Mouse (Mus musculus): Measurements from ENCODE around the gene Hc. TPM values are rescaled to one million over a fixed set of nuclear protein-coding genes. Genes with fewer than 3 reads are reported as not detected.

Hc gene
- polyA plus RNA-seq, 1 experiment from 2014 or later = 0.17 TPM

- 91% methylated on average over 3 of the region's 3 CpGs for WGBS
- no peak overlapping the region for H3K4me3 ChIP-seq
- no peaks in the 10 kb centered on the region for H3K4me1 ChIP-seq
- H3K9me3 ChIP-seq = no peaks in the 10 kb centered on the region
- no peak for DNase-seq (ENCODE audit: low spot score)
- no peaks in the 10 kb centered on the region for H3K36me3 ChIP-seq (replicated peaks)
- H3K27ac ChIP-seq (replicated peaks) = no peak overlapping the region
- H3K27me3 ChIP-seq (replicated peaks; ENCODE audit: low read depth, poor library complexity, severe bottlenecking) = no peaks in the 10 kb centered on the region
Measured at GRCm38 (mm10) chr2:35074328-35074727, 13.1 kb upstream of the Hc start.

GRCm38 (mm10) chr2:35072547-35072946 lies 11.3 kb upstream of the Hc start:
- no peaks in the 10 kb centered on the region for H3K27me3 ChIP-seq (replicated peaks; ENCODE audit: low read depth, poor library complexity, severe bottlenecking)
- H3K36me3 ChIP-seq (replicated peaks) = no peaks in the 10 kb centered on the region
- no peak for DNase-seq (ENCODE audit: low spot score)
- H3K4me1 ChIP-seq = no peaks in the 10 kb centered on the region
- no peak overlapping the region for H3K4me3 ChIP-seq
- 81% methylated on average over 2 of the region's 2 CpGs for WGBS
- no peak overlapping the region for H3K27ac ChIP-seq (replicated peaks)
- H3K9me3 ChIP-seq = no peaks in the 10 kb centered on the region

GRCm38 (mm10) chr2:35070275-35070674 lies 9.0 kb upstream of the Hc start:
- Histone ChIP-seq H3K4me3 (no peak overlapping the region), H3K4me1 (no peaks in the 10 kb centered on the region), H3K27ac (replicated peaks) (no peak overlapping the region), H3K27me3 (replicated peaks; ENCODE audit: low read depth, poor library complexity, severe bottlenecking) (no peaks in the 10 kb centered on the region), H3K9me3 (no peaks in the 10 kb centered on the region), H3K36me3 (replicated peaks) (no peaks in the 10 kb centered on the region)
- DNase-seq (ENCODE audit: low spot score) = no peak
- 78% methylated on average over 4 of the region's 4 CpGs for WGBS

GRCm38 (mm10) chr2:35069124-35069523 lies 7.9 kb upstream of the Hc start:
- whole genome bisulfite sequencing = 93% methylated on average over 1 of the region's 1 CpGs

GRCm38 (mm10) chr2:35067117-35067516 lies 5.9 kb upstream of the Hc start:
- 87% methylated on average over 11 of the region's 11 CpGs for WGBS
- Histone ChIP-seq H3K4me1 (no peaks in the 10 kb centered on the region), H3K4me3 (no peak overlapping the region), H3K9me3 (no peaks in the 10 kb centered on the region), H3K27ac (replicated peaks) (no peak overlapping the region), H3K27me3 (replicated peaks; ENCODE audit: low read depth, poor library complexity, severe bottlenecking) (no peaks in the 10 kb centered on the region), H3K36me3 (replicated peaks) (no peaks in the 10 kb centered on the region)
- no peak for DNase-seq (ENCODE audit: low spot score)

More at GRCm38 (mm10) chr2:35069124-35069523, 7.9 kb upstream of the Hc start:
- Histone ChIP-seq H3K4me3 (no peak overlapping the region), H3K27me3 (replicated peaks; ENCODE audit: low read depth, poor library complexity, severe bottlenecking) (no peaks in the 10 kb centered on the region), H3K27ac (replicated peaks) (no peak overlapping the region), H3K9me3 (no peaks in the 10 kb centered on the region), H3K36me3 (replicated peaks) (no peaks in the 10 kb centered on the region), H3K4me1 (no peaks in the 10 kb centered on the region)
- DNase-seq (ENCODE audit: low spot score) = no peak

- Histone ChIP-seq H3K4me1 (no peaks in the 10 kb centered on the region), H3K4me3 (no peak overlapping the region), H3K27me3 (replicated peaks; ENCODE audit: low read depth, poor library complexity, severe bottlenecking) (no peaks in the 10 kb centered on the region), H3K36me3 (replicated peaks) (no peaks in the 10 kb centered on the region), H3K27ac (replicated peaks) (no peak overlapping the region), H3K9me3 (no peaks in the 10 kb centered on the region)
- WGBS = 91% methylated on average over 13 of the region's 13 CpGs
- no peak for DNase-seq (ENCODE audit: low spot score)
Measured at GRCm38 (mm10) chr2:35066525-35067082, 5.4 kb upstream of the Hc start.

GRCm38 (mm10) chr2:35063333-35064030 lies 2.2 kb upstream of the Hc start:
- H3K36me3 ChIP-seq (replicated peaks) = no peaks in the 10 kb centered on the region

GRCm38 (mm10) chr2:35060897-35061296 lies 341 bp downstream of the Hc start:
- H3K27me3 ChIP-seq (replicated peaks; ENCODE audit: low read depth, poor library complexity, severe bottlenecking) = no peaks in the 10 kb centered on the region
- H3K9me3 ChIP-seq = no peaks in the 10 kb centered on the region
- DNase-seq (ENCODE audit: low spot score) = no peak
- H3K27ac ChIP-seq (replicated peaks) = no peak overlapping the region
- no peak overlapping the region for H3K4me3 ChIP-seq
- no peaks in the 10 kb centered on the region for H3K36me3 ChIP-seq (replicated peaks)
- WGBS = 82% methylated on average over 6 of the region's 6 CpGs
- no peaks in the 10 kb centered on the region for H3K4me1 ChIP-seq

More at GRCm38 (mm10) chr2:35063333-35064030, 2.2 kb upstream of the Hc start:
- whole genome bisulfite sequencing = 84% methylated on average over 6 of the region's 6 CpGs
- Histone ChIP-seq H3K9me3 (no peaks in the 10 kb centered on the region), H3K4me3 (no peak overlapping the region), H3K4me1 (no peaks in the 10 kb centered on the region), H3K27ac (replicated peaks) (no peak overlapping the region), H3K27me3 (replicated peaks; ENCODE audit: low read depth, poor library complexity, severe bottlenecking) (no peaks in the 10 kb centered on the region)
- no peak for DNase-seq (ENCODE audit: low spot score)

- Histone ChIP-seq H3K4me3 (no peak overlapping the region), H3K27me3 (replicated peaks; ENCODE audit: low read depth, poor library complexity, severe bottlenecking) (no peaks in the 10 kb centered on the region), H3K9me3 (no peaks in the 10 kb centered on the region), H3K36me3 (replicated peaks) (no peaks in the 10 kb centered on the region), H3K27ac (replicated peaks) (no peak overlapping the region), H3K4me1 (no peaks in the 10 kb centered on the region)
- 87% methylated on average over 5 of the region's 5 CpGs for WGBS
- DNase-seq (ENCODE audit: low spot score) = no peak
Measured at GRCm38 (mm10) chr2:35060256-35060655, 982 bp downstream of the Hc start.

GRCm38 (mm10) chr2:35058325-35058724 lies 2.9 kb downstream of the Hc start:
- DNase-seq (ENCODE audit: low spot score) = no peak
- Histone ChIP-seq H3K4me3 (no peak overlapping the region), H3K4me1 (no peaks in the 10 kb centered on the region), H3K27me3 (replicated peaks; ENCODE audit: low read depth, poor library complexity, severe bottlenecking) (no peaks in the 10 kb centered on the region), H3K9me3 (no peaks in the 10 kb centered on the region), H3K27ac (replicated peaks) (no peak overlapping the region), H3K36me3 (replicated peaks) (no peaks in the 10 kb centered on the region)
- WGBS = 81% methylated on average over 2 of the region's 2 CpGs

- Histone ChIP-seq H3K36me3 (replicated peaks) (no peaks in the 10 kb centered on the region), H3K27ac (replicated peaks) (no peak overlapping the region), H3K27me3 (replicated peaks; ENCODE audit: low read depth, poor library complexity, severe bottlenecking) (no peaks in the 10 kb centered on the region), H3K4me3 (no peak overlapping the region), H3K4me1 (no peaks in the 10 kb centered on the region), H3K9me3 (no peaks in the 10 kb centered on the region)
- 89% methylated on average over 11 of the region's 11 CpGs for WGBS
- no peak for DNase-seq (ENCODE audit: low spot score)
Measured at GRCm38 (mm10) chr2:35057243-35057642, 4.0 kb downstream of the Hc start.

GRCm38 (mm10) chr2:35048851-35049250 lies 12.4 kb downstream of the Hc start:
- WGBS = 37% methylated on average over 5 of the region's 5 CpGs

GRCm38 (mm10) chr2:35044956-35045355 lies 16.3 kb downstream of the Hc start:
- no peak overlapping the region for H3K4me3 ChIP-seq
- no peaks in the 10 kb centered on the region for H3K36me3 ChIP-seq (replicated peaks)
- no peaks in the 10 kb centered on the region for H3K27me3 ChIP-seq (replicated peaks; ENCODE audit: low read depth, poor library complexity, severe bottlenecking)
- no peaks in the 10 kb centered on the region for H3K4me1 ChIP-seq
- H3K9me3 ChIP-seq = 0 out of 2 replicates have a peak, but pooled peaks cover 4% of the 10 kb centered on the region
- 75% methylated on average over 2 of the region's 2 CpGs for WGBS
- H3K27ac ChIP-seq (replicated peaks) = no peak overlapping the region
- peak; percentile 21 for DNase-seq (ENCODE audit: low spot score)

More at GRCm38 (mm10) chr2:35048851-35049250, 12.4 kb downstream of the Hc start:
- H3K4me3 ChIP-seq = no peak overlapping the region
- no peaks in the 10 kb centered on the region for H3K27me3 ChIP-seq (replicated peaks; ENCODE audit: low read depth, poor library complexity, severe bottlenecking)
- peak; percentile 14 for DNase-seq (ENCODE audit: low spot score)
- no peaks in the 10 kb centered on the region for H3K36me3 ChIP-seq (replicated peaks)
- H3K27ac ChIP-seq (replicated peaks) = no peak overlapping the region
- H3K9me3 ChIP-seq = no peaks in the 10 kb centered on the region
- no peaks in the 10 kb centered on the region for H3K4me1 ChIP-seq

Measured in embryonic facial prominence, embryonic 10.5 days (tissue).